Mouse (Mus musculus): ENCODE measurements at regions not wholly inside any gene's neighbourhood (a gene's known extent, or its start where the extent isn't known, plus 50 kb on each side); places are given as distances from the start of the nearest gene placed in this dataset.

GRCm38 (mm10) chr2:166309882-166310281 is 154.4 kb upstream of the Sulf2 start:
- no peak for TF ChIP-seq CTCF (conservative IDR thresholded peaks at IDR 0.05; ENCODE audit: low read length)
- TF ChIP-seq NANOG (IDR thresholded peaks at IDR 0.05; ENCODE audit: borderline replicate concordance, low read length) = no peak
- TF ChIP-seq POU5F1 (IDR thresholded peaks at IDR 0.05; ENCODE audit: borderline replicate concordance, low read length) = no peak
